Mouse (Mus musculus): ENCODE measurements around the gene Khdrbs1. TPM values are rescaled to one million over a fixed set of nuclear protein-coding genes. Genes with fewer than 3 reads are reported as not detected.
A peak's percentile ranks its signal among the peaks of the same experiment; 100 is the strongest.

The Khdrbs1 gene
- polyA plus RNA-seq, 1 experiment, result 40.9 TPM

GRCm38 (mm10) chr4:129684531-129684930, 57.6 kb downstream of the Khdrbs1 start:
- H3K27ac ChIP-seq (ENCODE audit: insufficient read depth, low read length), result no peak overlapping the region
- TF ChIP-seq CTCF (IDR thresholded peaks at IDR 0.05; ENCODE audit: extremely low read depth, insufficient read depth, insufficient read length, insufficient replicate concordance), result no peak
- TF ChIP-seq POLR2A (IDR thresholded peaks at IDR 0.05; ENCODE audit: low read depth, low read length), result no peak
- DNase-seq (ENCODE audit: low read depth in 1 of 2, low spot score in 2 of 2), result no peak
- WGBS, result 89% methylated on average over 6 of the region's 6 CpGs
- H3K27me3 ChIP-seq (ENCODE audit: control insufficient read depth, insufficient read depth, low read length), result no peaks in the 10 kb centered on the region
- peaks cover 22% of the 10 kb centered on the region for H3K36me3 ChIP-seq (ENCODE audit: control insufficient read depth, insufficient read depth, low read length)
- H3K4me1 ChIP-seq (ENCODE audit: control insufficient read depth, insufficient read depth, insufficient read length), result no peaks in the 10 kb centered on the region
- no peak overlapping the region for H3K4me3 ChIP-seq (ENCODE audit: extremely low read depth, insufficient read depth, insufficient read length)

- WGBS, result 90% methylated on average over 11 of the region's 11 CpGs
- H3K4me3 ChIP-seq (ENCODE audit: extremely low read depth, insufficient read depth, insufficient read length), result no peak overlapping the region
- no peak for DNase-seq (ENCODE audit: low read depth in 1 of 2, low spot score in 2 of 2)
- no peaks in the 10 kb centered on the region for H3K4me1 ChIP-seq (ENCODE audit: control insufficient read depth, insufficient read depth, insufficient read length)
- H3K36me3 ChIP-seq (ENCODE audit: control insufficient read depth, insufficient read depth, low read length), result peaks cover 22% of the 10 kb centered on the region
- no peaks in the 10 kb centered on the region for H3K27me3 ChIP-seq (ENCODE audit: control insufficient read depth, insufficient read depth, low read length)
- no peak overlapping the region for H3K27ac ChIP-seq (ENCODE audit: insufficient read depth, low read length)
- TF ChIP-seq POLR2A (IDR thresholded peaks at IDR 0.05; ENCODE audit: low read depth, low read length), result no peak
- no peak for TF ChIP-seq CTCF (IDR thresholded peaks at IDR 0.05; ENCODE audit: extremely low read depth, insufficient read depth, insufficient read length, insufficient replicate concordance)
Observed at GRCm38 (mm10) chr4:129683901-129684493, 58.1 kb downstream of the Khdrbs1 start.

- H3K36me3 ChIP-seq (ENCODE audit: control insufficient read depth, insufficient read depth, low read length), result peaks cover 24% of the 10 kb centered on the region
- H3K4me1 ChIP-seq (ENCODE audit: control insufficient read depth, insufficient read depth, insufficient read length), result no peaks in the 10 kb centered on the region
- 93% methylated on average over 11 of the region's 11 CpGs for WGBS
- H3K27ac ChIP-seq (ENCODE audit: insufficient read depth, low read length), result no peak overlapping the region
- DNase-seq (ENCODE audit: low read depth in 1 of 2, low spot score in 2 of 2), result no peak
- no peak overlapping the region for H3K4me3 ChIP-seq (ENCODE audit: extremely low read depth, insufficient read depth, insufficient read length)
- no peaks in the 10 kb centered on the region for H3K27me3 ChIP-seq (ENCODE audit: control insufficient read depth, insufficient read depth, low read length)
- TF ChIP-seq CTCF (IDR thresholded peaks at IDR 0.05; ENCODE audit: extremely low read depth, insufficient read depth, insufficient read length, insufficient replicate concordance) (no peak), POLR2A (IDR thresholded peaks at IDR 0.05; ENCODE audit: low read depth, low read length) (no peak)
Observed at GRCm38 (mm10) chr4:129681837-129682236, 60.3 kb downstream of the Khdrbs1 start.

GRCm38 (mm10) chr4:129672878-129673449, 69.1 kb downstream of the Khdrbs1 start:
- TF ChIP-seq CTCF (IDR thresholded peaks at IDR 0.05; ENCODE audit: extremely low read depth, insufficient read depth, insufficient read length, insufficient replicate concordance) (no peak), POLR2A (IDR thresholded peaks at IDR 0.05; ENCODE audit: low read depth, low read length) (no peak)
- peak overlapping the region; percentile 58 for H3K27ac ChIP-seq (ENCODE audit: insufficient read depth, low read length)
- peaks cover 3% of the 10 kb centered on the region; the same call in 1 of the 2 replicates for H3K4me1 ChIP-seq (ENCODE audit: control insufficient read depth, insufficient read depth, insufficient read length)
- DNase-seq (ENCODE audit: low read depth in 1 of 2, low spot score in 2 of 2), result no peak
- peak overlapping the region; percentile 89 for H3K4me3 ChIP-seq (ENCODE audit: extremely low read depth, insufficient read depth, insufficient read length)
- 4% methylated on average over 10 of the region's 10 CpGs for WGBS
- no peaks in the 10 kb centered on the region for H3K27me3 ChIP-seq (ENCODE audit: control insufficient read depth, insufficient read depth, low read length)
- peaks cover 6% of the 10 kb centered on the region for H3K36me3 ChIP-seq (ENCODE audit: control insufficient read depth, insufficient read depth, low read length)

GRCm38 (mm10) chr4:129672083-129672877, 69.8 kb downstream of the Khdrbs1 start, which contains the start of gene Kpna6:
Kpna6 (minus strand) TSS chr4:129672767.
- Histone ChIP-seq H3K36me3 (ENCODE audit: control insufficient read depth, insufficient read depth, low read length) (peaks cover 3% of the 10 kb centered on the region; the same call in 1 of the 2 replicates), H3K4me1 (ENCODE audit: control insufficient read depth, insufficient read depth, insufficient read length) (peaks cover 3% of the 10 kb centered on the region; the same call in 1 of the 2 replicates), H3K27ac (ENCODE audit: insufficient read depth, low read length) (peak within 1 kb of the TSS; percentile 92), H3K4me3 (ENCODE audit: extremely low read depth, insufficient read depth, insufficient read length) (peak within 1 kb of the TSS; percentile 89), H3K27me3 (ENCODE audit: control insufficient read depth, insufficient read depth, low read length) (no peaks in the 10 kb centered on the region)
- peak; percentile 43 to 81 for DNase-seq (ENCODE audit: low read depth in 1 of 2, low spot score in 2 of 2)
- under 1% methylated on average over 65 of the region's 65 CpGs for WGBS
- TF ChIP-seq POLR2A (IDR thresholded peaks at IDR 0.05; ENCODE audit: low read depth, low read length) (no peak), CTCF (IDR thresholded peaks at IDR 0.05; ENCODE audit: extremely low read depth, insufficient read depth, insufficient read length, insufficient replicate concordance) (0 out of 2 replicates have a peak, but pooled peaks have one; percentile 0)

- H3K4me3 ChIP-seq (ENCODE audit: extremely low read depth, insufficient read depth, insufficient read length), result peak overlapping the region; percentile 89
- peaks cover under 1% of the 10 kb centered on the region; the same call in 1 of the 2 replicates for H3K36me3 ChIP-seq (ENCODE audit: control insufficient read depth, insufficient read depth, low read length)
- WGBS, result 7% methylated on average over 12 of the region's 12 CpGs
- H3K27ac ChIP-seq (ENCODE audit: insufficient read depth, low read length), result peak overlapping the region; percentile 92
- peak in 1 of 2 experiments; percentile 34 for DNase-seq (ENCODE audit: low read depth in 1 of 2, low spot score in 2 of 2)
- peaks cover 3% of the 10 kb centered on the region; the same call in 1 of the 2 replicates for H3K4me1 ChIP-seq (ENCODE audit: control insufficient read depth, insufficient read depth, insufficient read length)
- TF ChIP-seq CTCF (IDR thresholded peaks at IDR 0.05; ENCODE audit: extremely low read depth, insufficient read depth, insufficient read length, insufficient replicate concordance), result peak; percentile 44; the same call in 1 of the 2 replicates
- no peak for TF ChIP-seq POLR2A (IDR thresholded peaks at IDR 0.05; ENCODE audit: low read depth, low read length)
- H3K27me3 ChIP-seq (ENCODE audit: control insufficient read depth, insufficient read depth, low read length), result no peaks in the 10 kb centered on the region
Observed at GRCm38 (mm10) chr4:129671491-129672082, 70.5 kb downstream of the Khdrbs1 start.

Data from spleen, adult 2 months (tissue).